Mouse (Mus musculus) intestine, embryonic 16.5 days (tissue): ENCODE data around the gene Atp6v0a4. TPM values are rescaled to one million over a fixed set of nuclear protein-coding genes. Genes with fewer than 3 reads are reported as not detected.

Source experiments
- ATAC-seq: fragments of 200-750 bp; cut with Nextera tagmentation; 2 replicates; pipeline ENCODE4 v1.8.0; 2017; ENCODE audit warnings: moderate TSS enrichment, moderate library complexity
- H3K27ac ChIP-seq: fragments of 300-500 bp; sonication (generic); 2 replicates; pipeline ENCODE4 v1.5.1; 2014; ENCODE audit warnings: mild to moderate bottlenecking, low read length
- H3K27me3 ChIP-seq: fragments of 300-500 bp; sonication (generic); replicated peaks from 2 replicates; pipeline ENCODE4 v1.6.1; 2014; ENCODE audit warnings: low read length, control low read depth, mixed read lengths; ENCODE audit not compliant: control insufficient read depth, insufficient read depth
- H3K36me3 ChIP-seq: fragments of 300-500 bp; sonication (generic); 2 replicates; pipeline ENCODE4 v1.6.1; 2014; ENCODE audit warnings: low read length, control low read depth; ENCODE audit not compliant: control insufficient read depth, insufficient read depth
- H3K4me1 ChIP-seq: fragments of 300-500 bp; sonication (generic); 2 replicates; pipeline ENCODE4 v1.6.1; 2014; ENCODE audit warnings: low read length, control low read depth, mixed read lengths; ENCODE audit not compliant: control insufficient read depth, insufficient read depth
- H3K4me2 ChIP-seq: fragments of 300-500 bp; sonication (generic); 2 replicates; pipeline ENCODE4 v1.6.1; 2014; ENCODE audit warnings: low read depth, low read length, control low read depth
- H3K4me3 ChIP-seq: fragments of 300-500 bp; sonication (generic); 2 replicates; pipeline ENCODE4 v1.5.1; 2014; ENCODE audit warnings: mild to moderate bottlenecking, low read length
- H3K9ac ChIP-seq: fragments of 300-500 bp; sonication (generic); 2 replicates; pipeline ENCODE4 v1.6.1; 2014; ENCODE audit warnings: low read depth, low read length
- H3K9me3 ChIP-seq: fragments of 300-500 bp; sonication (generic); 2 replicates; pipeline ENCODE4 v1.6.1; 2016; ENCODE audit warnings: low read length, control low read depth; ENCODE audit not compliant: control insufficient read depth
- WGBS: fragments of 180-500 bp; shearing (Covaris S2); extraction: QIAGEN DNeasy Blood & Tissue Kit; methylation state at CpG from one replicate; pipeline ENCODE4 v1.1.7; 2014; 5-methylcytosine and 5-hydroxymethylcytosine counted together
- polyA plus RNA-seq: library from polyadenylated mRNA; unstranded; fragments of >200 nt; fragmentation: Nextera tagmentation; extraction: Ambion mirVana; gene quantifications from 2 replicates; pipeline ENCODE4 v1.2.1, GENCODE M21; 2015

Gene Atp6v0a4
- polyA plus RNA-seq, 1 experiment from 2014 or later: 5.4 TPM

- 0 out of 2 replicates have a peak, but pooled peaks have one; percentile 28 for ATAC-seq
- H3K4me3 ChIP-seq: no peak overlapping the region
- no peak overlapping the region for H3K4me2 ChIP-seq
- H3K36me3 ChIP-seq: peaks cover 7% of the 10 kb centered on the region
- WGBS: 68% methylated on average over 4 of the region's 4 CpGs
- no peaks in the 10 kb centered on the region for H3K27me3 ChIP-seq
- H3K4me1 ChIP-seq: no peaks in the 10 kb centered on the region
- no peaks in the 10 kb centered on the region for H3K9me3 ChIP-seq
- H3K9ac ChIP-seq: no peak overlapping the region
- no peak overlapping the region for H3K27ac ChIP-seq
These were observed 7.4 kb upstream of the Atp6v0a4 start for GRCm38 (mm10) chr6:38131801-38132231.

GRCm38 (mm10) chr6:38129883-38130282, 5.5 kb upstream of the Atp6v0a4 start:
- H3K27ac ChIP-seq: no peak overlapping the region
- no peak overlapping the region for H3K4me2 ChIP-seq
- no peak for ATAC-seq
- no peaks in the 10 kb centered on the region for H3K27me3 ChIP-seq
- peaks cover 7% of the 10 kb centered on the region for H3K36me3 ChIP-seq
- H3K4me1 ChIP-seq: no peaks in the 10 kb centered on the region
- H3K9me3 ChIP-seq: no peaks in the 10 kb centered on the region
- H3K9ac ChIP-seq: no peak overlapping the region
- H3K4me3 ChIP-seq: no peak overlapping the region
- 99% methylated on average over 5 of the region's 5 CpGs for WGBS

GRCm38 (mm10) chr6:38128115-38128514, 3.7 kb upstream of the Atp6v0a4 start:
- Histone ChIP-seq H3K27me3 (no peaks in the 10 kb centered on the region), H3K9me3 (no peaks in the 10 kb centered on the region), H3K4me2 (no peak overlapping the region), H3K4me1 (no peaks in the 10 kb centered on the region), H3K4me3 (no peak overlapping the region), H3K36me3 (peaks cover 7% of the 10 kb centered on the region), H3K9ac (no peak overlapping the region), H3K27ac (no peak overlapping the region)
- no peak for ATAC-seq
- 84% methylated on average over 14 of the region's 14 CpGs for WGBS

- 94% methylated on average over 3 of the region's 3 CpGs for WGBS
- Histone ChIP-seq H3K9ac (no peak overlapping the region), H3K4me3 (no peak overlapping the region), H3K4me1 (no peaks in the 10 kb centered on the region), H3K9me3 (no peaks in the 10 kb centered on the region), H3K4me2 (no peak overlapping the region), H3K36me3 (peaks cover 7% of the 10 kb centered on the region), H3K27ac (no peak overlapping the region), H3K27me3 (no peaks in the 10 kb centered on the region)
- ATAC-seq: no peak
These were observed 1.1 kb upstream of the Atp6v0a4 start for GRCm38 (mm10) chr6:38125462-38125861.

GRCm38 (mm10) chr6:38124882-38125281, 496 bp upstream of the Atp6v0a4 start:
- H3K36me3 ChIP-seq: peaks cover 5% of the 10 kb centered on the region
- 93% methylated on average over 5 of the region's 5 CpGs for WGBS

GRCm38 (mm10) chr6:38123471-38124206, 747 bp downstream of the Atp6v0a4 start:
- Histone ChIP-seq H3K9ac (no peak overlapping the region), H3K4me2 (no peak overlapping the region), H3K9me3 (no peaks in the 10 kb centered on the region), H3K4me3 (no peak overlapping the region), H3K27ac (no peak overlapping the region), H3K36me3 (peaks cover 4% of the 10 kb centered on the region), H3K27me3 (no peaks in the 10 kb centered on the region), H3K4me1 (no peaks in the 10 kb centered on the region)
- ATAC-seq: no peak
- WGBS: 80% methylated on average over 18 of the region's 18 CpGs

More at GRCm38 (mm10) chr6:38124882-38125281, 496 bp upstream of the Atp6v0a4 start:
- Histone ChIP-seq H3K27ac (no peak overlapping the region), H3K9ac (no peak overlapping the region), H3K4me1 (no peaks in the 10 kb centered on the region), H3K9me3 (no peaks in the 10 kb centered on the region), H3K27me3 (no peaks in the 10 kb centered on the region), H3K4me3 (no peak overlapping the region), H3K4me2 (no peak overlapping the region)
- no peak for ATAC-seq

- no peaks in the 10 kb centered on the region for H3K4me1 ChIP-seq
- H3K4me3 ChIP-seq: no peak overlapping the region
- peak; percentile 54 for ATAC-seq
- no peaks in the 10 kb centered on the region for H3K27me3 ChIP-seq
- no peak overlapping the region for H3K9ac ChIP-seq
- no peak overlapping the region for H3K27ac ChIP-seq
- H3K9me3 ChIP-seq: no peaks in the 10 kb centered on the region
- 61% methylated on average over 6 of the region's 6 CpGs for WGBS
- H3K36me3 ChIP-seq: no peaks in the 10 kb centered on the region
- H3K4me2 ChIP-seq: no peak overlapping the region
These were observed 1.6 kb downstream of the Atp6v0a4 start for GRCm38 (mm10) chr6:38122791-38123190.

GRCm38 (mm10) chr6:38121843-38122242, 2.5 kb downstream of the Atp6v0a4 start:
- Histone ChIP-seq H3K27ac (no peak overlapping the region), H3K4me3 (no peak overlapping the region), H3K9me3 (no peaks in the 10 kb centered on the region), H3K4me1 (no peaks in the 10 kb centered on the region), H3K4me2 (no peak overlapping the region), H3K36me3 (no peaks in the 10 kb centered on the region), H3K27me3 (no peaks in the 10 kb centered on the region), H3K9ac (no peak overlapping the region)
- WGBS: 80% methylated on average over 5 of the region's 5 CpGs
- ATAC-seq: no peak

GRCm38 (mm10) chr6:38120681-38121371, 3.6 kb downstream of the Atp6v0a4 start:
- Histone ChIP-seq H3K27me3 (no peaks in the 10 kb centered on the region), H3K36me3 (no peaks in the 10 kb centered on the region), H3K4me3 (no peak overlapping the region), H3K27ac (no peak overlapping the region), H3K4me1 (no peaks in the 10 kb centered on the region), H3K4me2 (no peak overlapping the region), H3K9ac (no peak overlapping the region), H3K9me3 (no peaks in the 10 kb centered on the region)
- ATAC-seq: peak; percentile 56
- WGBS: 52% methylated on average over 9 of the region's 9 CpGs
